Mouse (Mus musculus) kidney, postnatal 4 days (tissue): Measurements from ENCODE around the gene Cox17.

ENCODE experiments used
- DNase-seq, 2 experiments: peaks; one replicate each; pipeline ENCODE4 v3.0.0; 2021; ENCODE audit warnings: mixed read lengths in 2 of 2

Gene Cox17

GRCm38 (mm10) chr16:38398266-38398665, 51.5 kb downstream of the Cox17 start:
- peak; percentile 31 to 57 for DNase-seq

GRCm38 (mm10) chr16:38399076-38399475, 52.3 kb downstream of the Cox17 start:
- DNase-seq: no peak

GRCm38 (mm10) chr16:38399531-38400231, 52.9 kb downstream of the Cox17 start:
- peak; percentile 67 to 79 for DNase-seq

- DNase-seq: no peak
These were observed 53.6 kb downstream of the Cox17 start for GRCm38 (mm10) chr16:38400311-38400960.

DNA sequence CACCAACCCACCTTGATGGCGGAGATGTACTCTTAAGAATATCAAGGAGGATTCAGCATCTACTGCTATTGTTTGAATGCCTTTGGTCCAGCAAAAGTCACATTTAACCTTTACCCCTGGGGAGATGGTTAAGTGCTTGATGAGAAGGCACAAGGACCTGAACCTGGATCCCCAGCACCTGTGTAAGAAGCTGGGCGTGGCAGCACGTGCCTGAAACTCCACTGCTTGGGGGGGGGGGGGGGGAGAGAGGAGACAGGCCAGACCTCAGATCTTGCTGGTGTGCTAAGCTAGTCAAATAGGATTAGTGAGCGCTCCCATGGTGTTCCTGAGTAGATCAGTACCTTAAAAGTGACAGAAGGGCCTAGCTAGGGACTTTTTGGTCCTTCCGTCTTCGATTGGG, 54.7 kb downstream of the Cox17 start:
- no peak for DNase-seq
